Mouse (Mus musculus) G1E (cell line): ENCODE results near the gene Egln1.

Experiments
- CTCF ChIP-seq: IDR thresholded peaks from 2 replicates; pipeline ENCODE4 v1.5.1; 2012; ENCODE audit warnings: low read depth, low read length, inconsistent platforms, mixed read lengths
- GATA1 ChIP-seq: IDR thresholded peaks from 2 replicates; pipeline ENCODE4 v1.6.1; 2012; ENCODE audit warnings: borderline replicate concordance, low read length, inconsistent platforms, mixed read lengths

DNA sequence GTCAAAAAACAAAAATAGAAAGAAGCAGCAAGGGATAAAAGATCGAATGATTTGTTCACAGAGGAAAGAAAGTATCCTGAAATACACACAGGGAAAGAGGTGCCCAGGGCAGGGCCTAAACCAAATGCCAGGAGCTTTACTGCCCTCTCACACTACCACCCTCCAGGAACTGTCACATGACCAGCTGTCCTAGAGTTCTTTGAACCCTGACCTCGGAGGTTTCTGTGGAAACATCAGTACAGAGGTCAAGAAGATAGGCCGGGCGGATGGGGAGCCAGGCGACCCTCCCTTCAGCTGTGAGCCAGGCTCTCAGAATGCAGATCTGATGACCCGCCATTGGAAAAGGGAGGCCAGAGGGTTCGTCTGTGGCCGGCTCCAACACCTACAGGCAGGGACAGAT, 24.1 kb upstream of the Egln1 start:
- TF ChIP-seq CTCF (no peak), GATA1 (no peak)
